Mouse (Mus musculus): ENCODE data around the gene Sema6d. TPM values are rescaled to one million over a fixed set of nuclear protein-coding genes. Genes with fewer than 3 reads are reported as not detected.

The Sema6d gene
- polyA plus RNA-seq, 1 experiment, result 59.6 TPM

DNA sequence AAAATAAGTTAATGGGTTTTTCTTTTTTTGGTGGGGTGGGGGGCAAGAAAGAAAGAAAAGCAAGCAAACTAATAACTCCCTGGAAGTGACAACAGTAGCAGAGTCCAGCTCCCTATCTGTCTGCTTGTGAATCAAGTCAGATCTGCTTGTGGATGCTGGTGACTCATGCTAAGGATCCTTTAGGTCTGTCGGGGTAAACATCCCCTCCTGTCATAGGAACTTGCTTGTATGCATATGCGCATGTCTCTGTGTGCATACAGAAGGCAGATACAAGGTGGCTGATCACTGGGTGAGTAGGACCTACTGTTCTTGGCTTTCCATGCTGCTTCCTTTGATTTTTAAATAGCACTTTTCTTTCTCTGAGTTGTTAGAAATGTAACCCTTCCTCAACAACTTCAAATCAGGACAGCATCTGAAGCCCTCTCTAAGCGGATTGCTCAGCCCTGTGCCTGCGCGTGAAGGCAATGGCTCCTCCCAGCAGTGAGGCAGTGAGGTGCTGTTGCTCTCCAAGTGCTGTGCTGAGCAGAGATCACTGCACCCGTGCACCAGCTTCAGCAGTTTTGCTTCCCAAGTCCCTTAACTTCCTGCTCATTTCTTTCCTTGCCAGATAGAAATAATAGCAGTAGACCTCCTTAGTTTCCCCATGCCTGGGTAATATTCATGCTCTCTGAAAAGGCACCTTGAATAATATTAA is 550.9 kb downstream of the Sema6d start:
- Histone ChIP-seq H3K4me3 (replicated peaks; ENCODE audit: insufficient read depth, low read depth, low read length) (peak overlapping the region; percentile 16), H3K4me1 (ENCODE audit: control insufficient read depth, insufficient read depth, low read length) (peaks cover 46% of the 10 kb centered on the region), H3K27ac (ENCODE audit: insufficient read depth, low read length) (peak overlapping the region; percentile 95), H3K27me3 (ENCODE audit: control insufficient read depth, insufficient read depth, low read length) (no peaks in the 10 kb centered on the region)
- no peak for TF ChIP-seq CTCF (IDR thresholded peaks at IDR 0.05; ENCODE audit: borderline replicate concordance, insufficient read depth, low read depth, low read length)
- TF ChIP-seq POLR2A (IDR thresholded peaks at IDR 0.05; ENCODE audit: borderline replicate concordance, insufficient read depth, low read length), result peak; percentile 30; the same call in 1 of the 2 replicates
- DNase-seq, result peak; percentile 65 to 81
- WGBS, result 6% methylated on average over 6 of the region's 6 CpGs

DNA sequence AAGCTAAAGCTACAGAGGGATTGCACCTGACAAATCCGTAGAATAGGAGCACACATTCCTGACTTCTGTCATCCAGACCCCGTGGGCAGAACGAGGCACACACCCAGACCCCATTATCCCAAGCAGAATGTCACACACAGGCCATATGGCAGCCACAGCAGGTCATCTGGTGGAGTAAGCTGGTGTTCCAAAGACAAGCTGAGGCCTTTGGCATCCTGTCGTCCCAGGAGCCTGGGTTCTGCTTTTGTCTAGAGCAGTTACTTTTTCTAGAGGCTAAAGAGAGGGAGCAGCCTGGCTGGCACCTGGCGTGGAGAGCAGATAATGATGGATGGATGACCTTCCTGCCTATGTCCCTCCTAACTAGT is 551.4 kb downstream of the Sema6d start:
- Histone ChIP-seq H3K27ac (ENCODE audit: insufficient read depth, low read length) (peak overlapping the region; percentile 95; the same call in 1 of the 2 replicates), H3K4me1 (ENCODE audit: control insufficient read depth, insufficient read depth, low read length) (peaks cover 42% of the 10 kb centered on the region), H3K4me3 (replicated peaks; ENCODE audit: insufficient read depth, low read depth, low read length) (no peak overlapping the region), H3K27me3 (ENCODE audit: control insufficient read depth, insufficient read depth, low read length) (no peaks in the 10 kb centered on the region)
- 6% methylated on average over 5 of the region's 5 CpGs for whole genome bisulfite sequencing
- no peak for TF ChIP-seq POLR2A (IDR thresholded peaks at IDR 0.05; ENCODE audit: borderline replicate concordance, insufficient read depth, low read length)
- no peak for TF ChIP-seq CTCF (IDR thresholded peaks at IDR 0.05; ENCODE audit: borderline replicate concordance, insufficient read depth, low read depth, low read length)
- DNase-seq, result peak; percentile 94 to 96

DNA sequence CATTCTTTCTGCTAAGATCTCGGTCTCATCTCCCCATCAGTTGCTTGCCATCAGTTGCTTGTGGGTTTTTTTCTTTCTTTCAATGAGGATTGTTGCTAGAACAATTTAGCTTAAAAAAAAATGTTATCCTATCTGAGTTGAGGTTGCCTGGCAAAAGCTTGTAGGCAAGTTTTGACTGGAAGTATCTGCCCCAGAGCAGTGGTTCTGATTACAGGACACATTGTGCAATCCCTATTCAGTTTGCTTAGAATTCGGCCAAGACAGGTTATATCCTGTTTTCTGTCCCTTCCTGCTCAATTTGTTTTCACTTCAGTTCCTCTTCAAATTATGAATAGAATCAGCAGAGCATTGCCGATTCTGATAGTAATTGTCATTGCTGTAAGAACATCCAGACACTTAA is 552.4 kb downstream of the Sema6d start:
- Histone ChIP-seq H3K27me3 (ENCODE audit: control insufficient read depth, insufficient read depth, low read length) (no peaks in the 10 kb centered on the region), H3K4me1 (ENCODE audit: control insufficient read depth, insufficient read depth, low read length) (peaks cover 36% of the 10 kb centered on the region), H3K4me3 (replicated peaks; ENCODE audit: insufficient read depth, low read depth, low read length) (no peak overlapping the region), H3K27ac (ENCODE audit: insufficient read depth, low read length) (no peak overlapping the region)
- 63% methylated on average over 3 of the region's 3 CpGs for WGBS
- TF ChIP-seq POLR2A (IDR thresholded peaks at IDR 0.05; ENCODE audit: borderline replicate concordance, insufficient read depth, low read length), result no peak
- no peak for TF ChIP-seq CTCF (IDR thresholded peaks at IDR 0.05; ENCODE audit: borderline replicate concordance, insufficient read depth, low read depth, low read length)
- no peak for DNase-seq

DNA sequence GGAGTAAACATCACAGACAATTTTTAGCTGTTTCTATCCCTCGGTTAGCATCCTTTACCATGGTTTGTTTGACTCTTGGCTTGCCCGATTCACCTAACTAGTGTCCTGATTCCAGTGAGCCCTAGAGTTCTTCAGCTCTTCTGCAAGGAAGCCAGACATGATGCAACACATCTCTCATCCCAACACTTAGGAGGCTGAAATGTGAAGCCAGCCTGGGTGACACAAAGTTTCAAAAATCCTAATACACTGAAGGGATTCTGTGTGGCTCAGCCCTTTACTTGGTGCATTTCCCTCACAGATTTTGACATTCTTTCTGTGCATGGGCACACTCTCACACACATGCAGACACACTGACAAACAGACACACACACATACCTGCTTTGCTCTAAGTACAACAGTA is 560.8 kb downstream of the Sema6d start:
- 76% methylated on average over 2 of the region's 2 CpGs for WGBS
- H3K4me3 ChIP-seq (replicated peaks; ENCODE audit: insufficient read depth, low read depth, low read length), result no peak overlapping the region
- H3K27me3 ChIP-seq (ENCODE audit: control insufficient read depth, insufficient read depth, low read length), result no peaks in the 10 kb centered on the region
- no peak overlapping the region for H3K27ac ChIP-seq (ENCODE audit: insufficient read depth, low read length)
- H3K4me1 ChIP-seq (ENCODE audit: control insufficient read depth, insufficient read depth, low read length), result peaks cover 14% of the 10 kb centered on the region
- TF ChIP-seq CTCF (IDR thresholded peaks at IDR 0.05; ENCODE audit: borderline replicate concordance, insufficient read depth, low read depth, low read length) (no peak), POLR2A (IDR thresholded peaks at IDR 0.05; ENCODE audit: borderline replicate concordance, insufficient read depth, low read length) (no peak)
- DNase-seq, result no peak

DNA sequence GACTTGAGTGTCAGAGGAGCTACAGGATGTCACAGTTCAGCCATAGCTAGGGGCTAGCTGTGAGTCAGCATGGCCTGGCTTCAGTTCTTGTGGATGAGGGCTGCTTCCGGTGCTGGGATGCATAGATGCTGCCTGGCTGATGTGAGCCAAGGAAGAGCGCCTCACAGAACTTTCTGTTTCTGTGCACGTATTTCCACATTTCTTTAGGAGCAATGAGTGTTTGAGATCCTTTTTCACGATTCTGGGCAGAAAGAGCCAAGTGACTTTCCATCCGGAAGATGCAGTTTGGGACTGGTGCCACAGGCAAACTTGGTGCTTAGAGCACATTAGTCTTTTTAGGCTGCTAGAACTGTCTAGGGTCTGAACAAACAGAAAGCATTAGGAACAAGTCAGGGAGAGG is 561.4 kb downstream of the Sema6d start:
- 26% methylated on average over 5 of the region's 5 CpGs for WGBS

DNA sequence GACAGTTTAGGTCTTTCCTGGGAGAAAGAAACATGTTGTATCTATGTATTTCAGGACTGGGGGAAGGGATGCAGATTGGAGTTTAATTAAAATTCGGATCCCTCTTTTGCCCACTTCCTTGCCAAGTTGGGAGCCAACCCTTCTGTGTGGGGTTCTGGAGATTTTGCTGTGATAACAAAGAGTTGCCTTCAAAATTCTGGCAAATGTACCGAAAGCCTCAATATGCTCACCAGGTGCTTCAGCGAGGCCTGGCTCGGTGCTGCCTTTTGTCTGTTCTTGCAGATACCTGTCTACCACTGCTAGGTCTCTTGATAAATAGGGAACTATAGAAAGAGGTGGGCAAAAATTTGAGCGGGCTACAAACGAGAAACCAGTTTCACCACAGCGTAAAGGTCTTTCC is 563.4 kb downstream of the Sema6d start:
- DNase-seq, result peak; percentile 58 to 82
- H3K4me1 ChIP-seq (ENCODE audit: control insufficient read depth, insufficient read depth, low read length), result peaks cover 14% of the 10 kb centered on the region
- 36% methylated on average over 7 of the region's 7 CpGs for WGBS
- peak overlapping the region; percentile 59 for H3K27ac ChIP-seq (ENCODE audit: insufficient read depth, low read length)
- no peaks in the 10 kb centered on the region for H3K27me3 ChIP-seq (ENCODE audit: control insufficient read depth, insufficient read depth, low read length)
- TF ChIP-seq CTCF (IDR thresholded peaks at IDR 0.05; ENCODE audit: borderline replicate concordance, insufficient read depth, low read depth, low read length) (no peak), POLR2A (IDR thresholded peaks at IDR 0.05; ENCODE audit: borderline replicate concordance, insufficient read depth, low read length) (no peak)
- no peak overlapping the region for H3K4me3 ChIP-seq (replicated peaks; ENCODE audit: insufficient read depth, low read depth, low read length)

More for the DNA sequence above, 561.4 kb downstream of the Sema6d start:
- Histone ChIP-seq H3K4me1 (ENCODE audit: control insufficient read depth, insufficient read depth, low read length) (peaks cover 14% of the 10 kb centered on the region), H3K27me3 (ENCODE audit: control insufficient read depth, insufficient read depth, low read length) (no peaks in the 10 kb centered on the region), H3K27ac (ENCODE audit: insufficient read depth, low read length) (no peak overlapping the region), H3K4me3 (replicated peaks; ENCODE audit: insufficient read depth, low read depth, low read length) (no peak overlapping the region)
- TF ChIP-seq POLR2A (IDR thresholded peaks at IDR 0.05; ENCODE audit: borderline replicate concordance, insufficient read depth, low read length) (no peak), CTCF (IDR thresholded peaks at IDR 0.05; ENCODE audit: borderline replicate concordance, insufficient read depth, low read depth, low read length) (no peak)
- DNase-seq, result no peak

DNA sequence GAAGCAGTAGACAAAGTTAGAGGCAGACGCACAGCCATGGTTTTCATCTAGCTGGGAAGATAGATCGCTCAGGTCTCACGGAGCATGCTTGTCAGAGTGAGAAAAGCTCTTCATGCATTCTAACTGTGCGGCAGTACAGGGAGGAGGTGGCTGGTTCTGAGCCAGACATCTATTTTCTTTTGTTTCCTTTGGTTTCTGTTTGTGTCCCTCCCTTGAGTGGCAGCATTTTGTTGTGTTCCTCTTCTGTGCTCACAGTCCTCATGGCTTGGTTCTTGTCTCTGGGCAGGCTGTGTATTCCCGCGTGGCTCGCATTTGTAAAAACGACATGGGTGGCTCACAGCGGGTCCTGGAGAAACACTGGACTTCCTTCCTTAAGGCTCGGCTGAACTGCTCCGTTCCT is 567.6 kb downstream of the Sema6d start:
- 63% methylated on average over 11 of the region's 11 CpGs for WGBS
- TF ChIP-seq POLR2A (IDR thresholded peaks at IDR 0.05; ENCODE audit: borderline replicate concordance, insufficient read depth, low read length) (no peak), CTCF (IDR thresholded peaks at IDR 0.05; ENCODE audit: borderline replicate concordance, insufficient read depth, low read depth, low read length) (no peak)
- Histone ChIP-seq H3K27ac (ENCODE audit: insufficient read depth, low read length) (no peak overlapping the region), H3K27me3 (ENCODE audit: control insufficient read depth, insufficient read depth, low read length) (no peaks in the 10 kb centered on the region), H3K4me1 (ENCODE audit: control insufficient read depth, insufficient read depth, low read length) (peaks cover 8% of the 10 kb centered on the region), H3K4me3 (replicated peaks; ENCODE audit: insufficient read depth, low read depth, low read length) (no peak overlapping the region)
- no peak for DNase-seq

DNA sequence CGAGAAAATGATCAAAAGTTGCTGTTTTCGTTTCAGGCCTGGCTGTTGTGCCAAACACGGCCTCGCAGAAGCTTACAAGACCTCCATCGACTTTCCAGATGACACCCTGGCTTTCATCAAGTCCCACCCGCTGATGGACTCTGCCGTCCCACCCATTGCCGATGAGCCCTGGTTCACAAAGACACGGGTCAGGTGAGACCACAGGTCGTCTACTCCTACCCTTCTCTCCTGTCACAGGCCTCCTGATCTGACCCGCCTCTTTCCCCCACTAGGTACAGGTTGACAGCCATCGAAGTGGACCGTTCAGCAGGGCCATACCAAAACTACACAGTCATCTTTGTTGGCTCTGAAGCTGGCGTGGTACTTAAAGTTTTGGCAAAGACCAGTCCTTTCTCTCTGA is 568.6 kb downstream of the Sema6d start:
- peaks cover 3% of the 10 kb centered on the region for H3K4me1 ChIP-seq (ENCODE audit: control insufficient read depth, insufficient read depth, low read length)
- no peak for TF ChIP-seq POLR2A (IDR thresholded peaks at IDR 0.05; ENCODE audit: borderline replicate concordance, insufficient read depth, low read length)
- H3K4me3 ChIP-seq (replicated peaks; ENCODE audit: insufficient read depth, low read depth, low read length), result no peak overlapping the region
- no peak for DNase-seq
- WGBS, result 85% methylated on average over 14 of the region's 14 CpGs
- H3K27me3 ChIP-seq (ENCODE audit: control insufficient read depth, insufficient read depth, low read length), result no peaks in the 10 kb centered on the region
- no peak overlapping the region for H3K27ac ChIP-seq (ENCODE audit: insufficient read depth, low read length)
